Mouse (Mus musculus): ENCODE measurements around the gene Gm10638. TPM values are rescaled to one million over a fixed set of nuclear protein-coding genes. Genes with fewer than 3 reads are reported as not detected.

The Gm10638 gene
- polyA plus RNA-seq, 1 experiment = 1.3 TPM

- no peaks in the 10 kb centered on the region for H3K27me3 ChIP-seq (ENCODE audit: control insufficient read depth, insufficient read depth, low read length)
- peak overlapping the region; percentile 38 for H3K27ac ChIP-seq (ENCODE audit: insufficient read depth, low read length)
- peaks cover 3% of the 10 kb centered on the region; the same call in 1 of the 2 replicates for H3K36me3 ChIP-seq (ENCODE audit: control insufficient read depth, insufficient read depth, low read length)
- H3K4me1 ChIP-seq (ENCODE audit: control insufficient read depth, insufficient read depth, insufficient read length) = peaks cover 11% of the 10 kb centered on the region
- no peak for DNase-seq (ENCODE audit: low read depth in 1 of 2, low spot score in 2 of 2)
- 70% methylated on average over 5 of the region's 5 CpGs for WGBS
- TF ChIP-seq POLR2A (IDR thresholded peaks at IDR 0.05; ENCODE audit: low read depth, low read length) (no peak), CTCF (IDR thresholded peaks at IDR 0.05; ENCODE audit: extremely low read depth, insufficient read depth, insufficient read length, insufficient replicate concordance) (no peak)
- H3K4me3 ChIP-seq (ENCODE audit: extremely low read depth, insufficient read depth, insufficient read length) = no peak overlapping the region
These were observed 38.7 kb upstream of the Gm10638 start for GRCm38 (mm10) chr8:86706756-86707155.

- WGBS = 7% methylated on average over 4 of the region's 4 CpGs
- H3K27ac ChIP-seq (ENCODE audit: insufficient read depth, low read length) = peak overlapping the region; percentile 69
- peaks cover 5% of the 10 kb centered on the region; the same call in 1 of the 2 replicates for H3K36me3 ChIP-seq (ENCODE audit: control insufficient read depth, insufficient read depth, low read length)
- no peaks in the 10 kb centered on the region for H3K27me3 ChIP-seq (ENCODE audit: control insufficient read depth, insufficient read depth, low read length)
- H3K4me1 ChIP-seq (ENCODE audit: control insufficient read depth, insufficient read depth, insufficient read length) = peaks cover 11% of the 10 kb centered on the region
- peak; percentile 42 to 77 for DNase-seq (ENCODE audit: low read depth in 1 of 2, low spot score in 2 of 2)
- TF ChIP-seq POLR2A (IDR thresholded peaks at IDR 0.05; ENCODE audit: low read depth, low read length) = no peak
- TF ChIP-seq CTCF (IDR thresholded peaks at IDR 0.05; ENCODE audit: extremely low read depth, insufficient read depth, insufficient read length, insufficient replicate concordance) = no peak
- H3K4me3 ChIP-seq (ENCODE audit: extremely low read depth, insufficient read depth, insufficient read length) = no peak overlapping the region
These were observed 37.6 kb upstream of the Gm10638 start for GRCm38 (mm10) chr8:86707873-86708272.

GRCm38 (mm10) chr8:86712594-86712993, 32.9 kb upstream of the Gm10638 start:
- DNase-seq (ENCODE audit: low read depth in 1 of 2, low spot score in 2 of 2) = no peak
- no peak overlapping the region for H3K27ac ChIP-seq (ENCODE audit: insufficient read depth, low read length)
- peaks cover 11% of the 10 kb centered on the region for H3K4me1 ChIP-seq (ENCODE audit: control insufficient read depth, insufficient read depth, insufficient read length)
- TF ChIP-seq POLR2A (IDR thresholded peaks at IDR 0.05; ENCODE audit: low read depth, low read length) (no peak), CTCF (IDR thresholded peaks at IDR 0.05; ENCODE audit: extremely low read depth, insufficient read depth, insufficient read length, insufficient replicate concordance) (no peak)
- peaks cover 26% of the 10 kb centered on the region for H3K36me3 ChIP-seq (ENCODE audit: control insufficient read depth, insufficient read depth, low read length)
- no peak overlapping the region for H3K4me3 ChIP-seq (ENCODE audit: extremely low read depth, insufficient read depth, insufficient read length)
- WGBS = 88% methylated on average over 3 of the region's 3 CpGs
- no peaks in the 10 kb centered on the region for H3K27me3 ChIP-seq (ENCODE audit: control insufficient read depth, insufficient read depth, low read length)

- Histone ChIP-seq H3K36me3 (ENCODE audit: control insufficient read depth, insufficient read depth, low read length) (peaks cover 27% of the 10 kb centered on the region), H3K4me3 (ENCODE audit: extremely low read depth, insufficient read depth, insufficient read length) (no peak overlapping the region), H3K27me3 (ENCODE audit: control insufficient read depth, insufficient read depth, low read length) (no peaks in the 10 kb centered on the region), H3K27ac (ENCODE audit: insufficient read depth, low read length) (no peak overlapping the region), H3K4me1 (ENCODE audit: control insufficient read depth, insufficient read depth, insufficient read length) (peaks cover 3% of the 10 kb centered on the region; the same call in 1 of the 2 replicates)
- WGBS = 95% methylated on average over 14 of the region's 14 CpGs
- no peak for DNase-seq (ENCODE audit: low read depth in 1 of 2, low spot score in 2 of 2)
- TF ChIP-seq POLR2A (IDR thresholded peaks at IDR 0.05; ENCODE audit: low read depth, low read length) = no peak
- no peak for TF ChIP-seq CTCF (IDR thresholded peaks at IDR 0.05; ENCODE audit: extremely low read depth, insufficient read depth, insufficient read length, insufficient replicate concordance)
These were observed 31.9 kb upstream of the Gm10638 start for GRCm38 (mm10) chr8:86713407-86714188.

- 95% methylated on average over 2 of the region's 2 CpGs for WGBS
These were observed 27.0 kb upstream of the Gm10638 start for GRCm38 (mm10) chr8:86718332-86718994.

GRCm38 (mm10) chr8:86719368-86719767, 26.1 kb upstream of the Gm10638 start:
- Histone ChIP-seq H3K27me3 (ENCODE audit: control insufficient read depth, insufficient read depth, low read length) (no peaks in the 10 kb centered on the region), H3K4me3 (ENCODE audit: extremely low read depth, insufficient read depth, insufficient read length) (no peak overlapping the region), H3K4me1 (ENCODE audit: control insufficient read depth, insufficient read depth, insufficient read length) (peaks cover 7% of the 10 kb centered on the region; the same call in 1 of the 2 replicates), H3K27ac (ENCODE audit: insufficient read depth, low read length) (peak overlapping the region; percentile 52), H3K36me3 (ENCODE audit: control insufficient read depth, insufficient read depth, low read length) (peaks cover 15% of the 10 kb centered on the region)
- 22% methylated on average over 1 of the region's 1 CpGs for WGBS
- DNase-seq (ENCODE audit: low read depth in 1 of 2, low spot score in 2 of 2) = no peak
- TF ChIP-seq CTCF (IDR thresholded peaks at IDR 0.05; ENCODE audit: extremely low read depth, insufficient read depth, insufficient read length, insufficient replicate concordance) (no peak), POLR2A (IDR thresholded peaks at IDR 0.05; ENCODE audit: low read depth, low read length) (no peak)

More at GRCm38 (mm10) chr8:86718332-86718994, 27.0 kb upstream of the Gm10638 start:
- no peak for DNase-seq (ENCODE audit: low read depth in 1 of 2, low spot score in 2 of 2)
- Histone ChIP-seq H3K4me3 (ENCODE audit: extremely low read depth, insufficient read depth, insufficient read length) (no peak overlapping the region), H3K27me3 (ENCODE audit: control insufficient read depth, insufficient read depth, low read length) (no peaks in the 10 kb centered on the region), H3K36me3 (ENCODE audit: control insufficient read depth, insufficient read depth, low read length) (peaks cover 20% of the 10 kb centered on the region), H3K4me1 (ENCODE audit: control insufficient read depth, insufficient read depth, insufficient read length) (peaks cover 7% of the 10 kb centered on the region; the same call in 1 of the 2 replicates), H3K27ac (ENCODE audit: insufficient read depth, low read length) (no peak overlapping the region)
- TF ChIP-seq POLR2A (IDR thresholded peaks at IDR 0.05; ENCODE audit: low read depth, low read length) = no peak
- TF ChIP-seq CTCF (IDR thresholded peaks at IDR 0.05; ENCODE audit: extremely low read depth, insufficient read depth, insufficient read length, insufficient replicate concordance) = no peak

Data from spleen, adult 2 months (tissue).